Mouse (Mus musculus) MEL (cell line): ENCODE measurements at regions not wholly inside any gene's neighbourhood (a gene's known extent, or its start where the extent isn't known, plus 50 kb on each side); places are given as distances from the start of the nearest gene placed in this dataset.

ENCODE experiments used
- DNase-seq: peaks from one replicate; pipeline ENCODE4 v3.0.0; 2011; ENCODE audit warnings: low read depth, low spot score
- H3K27ac ChIP-seq: 2 replicates; pipeline ENCODE4 v1.5.1; 2012; ENCODE audit warnings: low read depth, mild to moderate bottlenecking, control low read depth, low read length, moderate library complexity; ENCODE audit not compliant: control insufficient read depth
- H3K27me3 ChIP-seq, 2 experiments: fragments of 150-350 bp in 1 of 2; sonication (generic) in 1 of 2; 2 replicates each; pipeline ENCODE4 v1.6.1; 2012; ENCODE audit warnings: low read length in 2 of 2, mild to moderate bottlenecking in 2 of 2, improper control_type of control experiment in 1 of 2, moderate library complexity in 1 of 2; ENCODE audit not compliant: insufficient read depth in 2 of 2, control insufficient read depth in 1 of 2
- H3K36me3 ChIP-seq, 2 experiments: 2 replicates each; pipeline ENCODE4 v1.6.1; 2012 to 2014; ENCODE audit warnings: low read length in 2 of 2, improper control_type of control experiment in 1 of 2, inconsistent platforms in 1 of 2, mild to moderate bottlenecking in 1 of 2; ENCODE audit not compliant: insufficient read depth in 2 of 2, control insufficient read depth in 1 of 2
- H3K4me1 ChIP-seq, 2 experiments: fragments of 150-350 bp in 1 of 2; sonication (generic) in 1 of 2; 2 replicates each; pipeline ENCODE4 v1.6.1; 2012; ENCODE audit warnings: low read length in 2 of 2, improper control_type of control experiment in 1 of 2, mild to moderate bottlenecking in 1 of 2; ENCODE audit not compliant: insufficient read depth in 2 of 2, control insufficient read depth in 1 of 2
- H3K4me3 ChIP-seq, 2 experiments: fragments of 150-350 bp in 1 of 2; sonication (generic) in 1 of 2; 2 replicates each; pipeline ENCODE4 v1.5.1; 2012; ENCODE audit warnings: low read depth in 2 of 2, low read length in 2 of 2, mild to moderate bottlenecking in 2 of 2, moderate library complexity in 2 of 2, control low read depth in 1 of 2, improper control_type of control experiment in 1 of 2; ENCODE audit not compliant: control insufficient read depth in 1 of 2, insufficient read depth in 1 of 2
- H3K79me2 ChIP-seq: 2 replicates; pipeline ENCODE4 v1.6.1; 2012; ENCODE audit warnings: mild to moderate bottlenecking, low read length, moderate library complexity; ENCODE audit not compliant: control insufficient read depth, poor library complexity, insufficient read depth
- H3K9ac ChIP-seq: 2 replicates; pipeline ENCODE4 v1.6.1; 2012; ENCODE audit warnings: low read depth, mild to moderate bottlenecking, control low read depth, low read length, moderate library complexity; ENCODE audit not compliant: control insufficient read depth, poor library complexity, severe bottlenecking
- H3K9me3 ChIP-seq: fragments of 150-350 bp; sonication (generic); replicated peaks from 2 replicates; pipeline ENCODE4 v1.6.1; 2012; ENCODE audit warnings: mild to moderate bottlenecking, low read length, improper control_type of control experiment, moderate library complexity; ENCODE audit not compliant: insufficient read depth
- CHD2 ChIP-seq: IDR thresholded peaks from 2 replicates; pipeline ENCODE4 v1.6.1; 2011; ENCODE audit warnings: low read length, improper control_type of control experiment
- E2F4 ChIP-seq: IDR thresholded peaks from 2 replicates; pipeline ENCODE4 v1.6.1; 2011; ENCODE audit warnings: low read depth, low read length, improper control_type of control experiment, borderline replicate concordance
- EP300 ChIP-seq, 2 experiments: IDR thresholded peaks; 2 replicates each; pipeline ENCODE4 v1.6.1; 2011; ENCODE audit warnings: improper control_type of control experiment in 2 of 2, low read length in 2 of 2, low read depth in 1 of 2, mild to moderate bottlenecking in 1 of 2
- JUND ChIP-seq: IDR thresholded peaks from 2 replicates; pipeline ENCODE4 v1.6.1; 2011; ENCODE audit warnings: low read depth, mild to moderate bottlenecking, improper control_type of control experiment, low read length
- KAT2A ChIP-seq: conservative IDR thresholded peaks from 2 replicates; pipeline ENCODE4 v1.6.1; 2012; ENCODE audit warnings: low read depth, low read length, improper control_type of control experiment, inconsistent platforms
- MAFK ChIP-seq: IDR thresholded peaks from 2 replicates; pipeline ENCODE4 v1.6.1; 2011; ENCODE audit warnings: low read depth, mild to moderate bottlenecking, low read length, improper control_type of control experiment, borderline replicate concordance
- MAX ChIP-seq: IDR thresholded peaks from 2 replicates; pipeline ENCODE4 v1.6.1; 2011; ENCODE audit warnings: low read length, improper control_type of control experiment
- MEF2A ChIP-seq: IDR thresholded peaks from 2 replicates; pipeline ENCODE4 v1.6.1; 2014; ENCODE audit warnings: low read depth, mild to moderate bottlenecking, inconsistent platforms, low read length, improper control_type of control experiment; ENCODE audit not compliant: poor library complexity, insufficient replicate concordance, severe bottlenecking; ENCODE audit errors: extremely low read depth
- MYB ChIP-seq: IDR thresholded peaks from 2 replicates; pipeline ENCODE4 v1.6.1; 2011; ENCODE audit warnings: mild to moderate bottlenecking, low read depth, low read length, improper control_type of control experiment
- NELFE ChIP-seq: IDR thresholded peaks from 2 replicates; pipeline ENCODE4 v1.6.1; 2011; ENCODE audit warnings: low read depth, low read length, improper control_type of control experiment
- NRF1 ChIP-seq: IDR thresholded peaks from 2 replicates; pipeline ENCODE4 v1.6.1; 2014; ENCODE audit warnings: low read depth, mild to moderate bottlenecking, inconsistent platforms, low read length, improper control_type of control experiment, moderate library complexity; ENCODE audit not compliant: poor library complexity, insufficient read depth, severe bottlenecking
- RCOR1 ChIP-seq: IDR thresholded peaks from 2 replicates; pipeline ENCODE4 v1.6.1; 2012; ENCODE audit warnings: low read depth, mild to moderate bottlenecking, inconsistent platforms, low read length, improper control_type of control experiment
- TAL1 ChIP-seq: IDR thresholded peaks from 2 replicates; pipeline ENCODE4 v1.6.1; 2012; ENCODE audit warnings: mild to moderate bottlenecking, inconsistent platforms, low read length, moderate library complexity, mixed read lengths
- TBP ChIP-seq: IDR thresholded peaks from 2 replicates; pipeline ENCODE4 v1.8.0; 2011; ENCODE audit warnings: low read depth, low read length, improper control_type of control experiment
- TCF12 ChIP-seq: IDR thresholded peaks from 2 replicates; pipeline ENCODE4 v1.6.1; 2014; ENCODE audit warnings: low read depth, mild to moderate bottlenecking, inconsistent platforms, low read length, improper control_type of control experiment, moderate library complexity
- UBTF ChIP-seq: IDR thresholded peaks from 2 replicates; pipeline ENCODE4 v1.6.1; 2012; ENCODE audit warnings: low read depth, mild to moderate bottlenecking, inconsistent platforms, low read length, improper control_type of control experiment, moderate library complexity, borderline replicate concordance; ENCODE audit not compliant: insufficient read depth
- USF1 ChIP-seq: IDR thresholded peaks from 2 replicates; pipeline ENCODE4 v1.6.1; 2014; ENCODE audit warnings: low read depth, mild to moderate bottlenecking, inconsistent platforms, low read length, improper control_type of control experiment, moderate library complexity
- ZKSCAN1 ChIP-seq: IDR thresholded peaks from 2 replicates; pipeline ENCODE4 v1.6.1; 2012; ENCODE audit warnings: low read depth, mild to moderate bottlenecking, inconsistent platforms, low read length, improper control_type of control experiment, moderate library complexity
- ZNF384 ChIP-seq: IDR thresholded peaks from 2 replicates; pipeline ENCODE4 v1.6.1; 2012; ENCODE audit warnings: low read depth, mild to moderate bottlenecking, inconsistent platforms, low read length, improper control_type of control experiment

DNA sequence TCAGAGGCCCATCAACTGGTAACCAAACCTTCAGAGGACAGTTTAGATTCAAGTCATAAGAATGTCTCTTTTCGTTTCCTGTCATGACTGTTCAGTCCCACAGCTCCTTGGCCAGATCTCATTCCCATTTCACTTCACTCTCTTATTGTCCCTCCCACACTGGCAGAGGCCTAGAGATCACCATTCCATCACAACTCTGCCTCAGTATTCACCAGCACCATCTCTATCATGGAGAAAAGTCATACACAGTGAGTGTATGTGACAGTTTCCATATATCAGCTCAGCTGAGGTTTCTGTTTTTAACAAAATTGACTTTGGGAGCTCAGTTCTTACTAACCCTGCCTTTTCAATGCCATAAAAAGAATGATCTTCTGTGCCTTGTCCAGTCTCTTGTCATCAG is 719.7 kb downstream of the 1700064H15Rik start:
- no peak for DNase-seq
- H3K4me1 ChIP-seq = no peaks in the 10 kb centered on the region
- no peaks in the 10 kb centered on the region for H3K79me2 ChIP-seq
- H3K4me3 ChIP-seq = no peak overlapping the region
- no peaks in the 10 kb centered on the region for H3K27me3 ChIP-seq
- no peak overlapping the region for H3K9ac ChIP-seq
- no peak overlapping the region for H3K27ac ChIP-seq
- H3K36me3 ChIP-seq = no peaks in the 10 kb centered on the region
- no peaks in the 10 kb centered on the region for H3K9me3 ChIP-seq
- TF ChIP-seq MYB = no peak
- TF ChIP-seq CHD2 = no peak
- no peak for TF ChIP-seq TBP
- no peak for TF ChIP-seq JUND
- TF ChIP-seq NRF1 = no peak
- TF ChIP-seq KAT2A = no peak

DNA sequence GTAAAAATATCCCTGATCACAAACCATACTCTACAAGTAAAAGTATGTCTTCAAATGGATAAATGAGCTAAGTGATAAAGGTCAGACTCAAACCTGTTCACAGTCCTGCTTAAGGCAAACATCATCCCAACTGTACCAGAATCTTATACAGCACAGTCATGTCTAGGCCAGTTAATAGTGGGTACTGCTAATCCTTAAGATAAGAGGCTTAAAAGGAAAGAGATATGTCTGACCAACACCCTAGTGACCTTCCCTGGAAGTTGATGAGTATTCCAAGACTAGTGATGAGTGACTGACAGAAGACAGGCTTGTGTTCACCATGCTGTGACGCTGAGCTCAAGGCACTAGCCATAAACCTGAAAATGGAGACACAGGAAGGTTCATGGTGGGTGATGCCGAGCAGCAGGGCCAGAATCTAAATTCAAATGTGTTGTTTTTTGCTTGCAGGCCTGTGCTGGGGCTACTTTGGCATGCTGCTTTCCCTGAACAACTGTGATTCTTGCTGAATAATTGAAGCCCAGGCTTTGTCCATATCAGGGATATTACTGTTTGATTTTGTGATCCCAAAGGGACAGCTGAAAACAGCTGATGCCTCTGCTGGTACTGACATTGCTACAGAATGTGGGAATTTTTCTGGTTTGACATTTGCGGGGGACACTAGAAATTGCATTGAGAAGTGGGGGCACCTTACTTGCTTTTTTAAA is 699.9 kb downstream of the 1700064H15Rik start:
- TF ChIP-seq TAL1 (no peak), KAT2A (no peak), MYB (no peak), EP300 (IDR thresholded peaks at IDR 0.05; ENCODE audit: low read depth in 1 of 2, low read length in 2 of 2) (no peak), E2F4 (no peak), NELFE (no peak), UBTF (no peak), RCOR1 (no peak), MEF2A (no peak), ZKSCAN1 (no peak), USF1 (no peak), MAFK (no peak), TCF12 (no peak), ZNF384 (no peak), CHD2 (no peak), MAX (no peak), NRF1 (no peak)
- TF ChIP-seq, all 39 proteins: peak for 0
- H3K4me3 ChIP-seq = no peak overlapping the region
- H3K36me3 ChIP-seq = no peaks in the 10 kb centered on the region
- H3K4me1 ChIP-seq = no peaks in the 10 kb centered on the region
- no peaks in the 10 kb centered on the region for H3K79me2 ChIP-seq
- no peak for DNase-seq
- no peak overlapping the region for H3K27ac ChIP-seq
- H3K27me3 ChIP-seq = no peaks in the 10 kb centered on the region
- H3K9me3 ChIP-seq = no peaks in the 10 kb centered on the region
- H3K9ac ChIP-seq = no peak overlapping the region
